Mouse (Mus musculus): ENCODE data around the gene Gpr84. TPM values are rescaled to one million over a fixed set of nuclear protein-coding genes. Genes with fewer than 3 reads are reported as not detected.

The Gpr84 gene
- polyA plus RNA-seq, 1 experiment = not detected

DNA sequence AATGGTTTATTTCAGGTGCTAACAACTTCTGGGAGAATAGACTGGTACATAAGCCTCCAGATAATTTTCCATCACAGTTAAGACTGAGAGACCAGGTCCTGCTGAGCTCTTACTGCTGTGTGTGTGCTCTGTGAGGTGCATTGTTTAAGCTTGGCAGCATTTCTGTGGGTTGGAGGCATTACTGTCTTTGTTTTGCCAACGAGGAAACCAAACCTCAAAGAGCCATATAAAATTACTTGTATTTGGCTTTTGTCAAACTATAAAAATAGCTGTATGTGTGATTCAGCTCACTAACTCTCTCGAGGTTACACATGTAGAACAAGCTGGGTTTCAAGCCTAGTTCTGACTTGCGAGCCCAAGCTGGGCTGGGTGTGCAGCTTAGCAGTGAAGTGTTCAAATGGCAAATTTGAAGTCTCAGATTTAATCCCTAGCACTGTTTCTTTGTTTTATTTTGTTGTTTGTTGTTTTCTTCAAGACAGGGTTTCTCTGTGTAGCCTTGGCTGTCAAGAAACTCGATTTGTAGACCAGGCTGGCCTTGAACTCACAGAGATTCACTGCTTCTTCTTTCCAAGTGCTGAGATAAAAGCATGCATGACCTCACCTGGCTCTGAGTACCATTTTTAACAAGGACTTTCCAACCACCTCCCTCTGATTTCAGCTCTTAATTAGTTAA lies 17.6 kb downstream of the Gpr84 start:
- TF ChIP-seq POLR2A (IDR thresholded peaks at IDR 0.05; ENCODE audit: insufficient read depth, low read length) = no peak
- no peak for TF ChIP-seq CTCF (IDR thresholded peaks at IDR 0.05; ENCODE audit: low read depth, low read length)
- no peak for TF ChIP-seq EP300 (IDR thresholded peaks at IDR 0.05; ENCODE audit: insufficient read depth, low read depth, low read length)
- Histone ChIP-seq H3K9ac (ENCODE audit: low read depth, poor library complexity, severe bottlenecking) (no peak overlapping the region), H3K9me3 (replicated peaks; ENCODE audit: control insufficient read depth, insufficient read depth, low read length, poor library complexity, severe bottlenecking) (no peaks in the 10 kb centered on the region), H3K4me3 (ENCODE audit: low read depth, low read length) (no peak overlapping the region), H3K36me3 (ENCODE audit: control insufficient read depth, insufficient read depth, low read length, poor library complexity, severe bottlenecking) (peaks cover 29% of the 10 kb centered on the region), H3K27me3 (ENCODE audit: control insufficient read depth, insufficient read depth, low read length, poor library complexity, severe bottlenecking) (no peaks in the 10 kb centered on the region), H3K4me1 (ENCODE audit: control insufficient read depth, insufficient read depth, low read length) (peaks cover 4% of the 10 kb centered on the region), H3K27ac (ENCODE audit: insufficient read depth, low read length) (no peak overlapping the region)

DNA sequence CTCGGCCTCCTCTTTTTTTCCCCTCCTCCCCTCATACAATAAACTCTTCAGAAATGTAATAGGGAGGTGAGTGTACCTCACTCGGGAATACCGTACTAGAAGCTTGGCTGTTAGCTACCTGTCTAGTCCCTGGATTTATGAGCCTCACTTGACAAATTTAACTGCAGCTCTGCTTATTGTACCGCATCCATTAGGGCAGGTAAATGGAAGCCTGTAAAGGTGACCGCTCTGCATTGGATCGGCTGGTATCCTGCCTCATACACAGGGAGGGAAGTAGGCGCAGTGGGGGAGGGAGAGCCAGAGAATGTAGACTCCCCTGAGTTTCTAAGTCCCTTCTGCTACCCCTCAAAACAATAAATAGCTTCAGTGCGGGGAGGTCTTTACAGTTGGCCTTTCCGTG lies 19.6 kb downstream of the Gpr84 start:
- no peak overlapping the region for H3K27ac ChIP-seq (ENCODE audit: insufficient read depth, low read length)
- H3K9ac ChIP-seq (ENCODE audit: low read depth, poor library complexity, severe bottlenecking) = no peak overlapping the region
- H3K36me3 ChIP-seq (ENCODE audit: control insufficient read depth, insufficient read depth, low read length, poor library complexity, severe bottlenecking) = peaks cover 26% of the 10 kb centered on the region
- no peak for TF ChIP-seq EP300 (IDR thresholded peaks at IDR 0.05; ENCODE audit: insufficient read depth, low read depth, low read length)
- no peak for TF ChIP-seq CTCF (IDR thresholded peaks at IDR 0.05; ENCODE audit: low read depth, low read length)
- H3K4me3 ChIP-seq (ENCODE audit: low read depth, low read length) = no peak overlapping the region
- peaks cover 4% of the 10 kb centered on the region for H3K4me1 ChIP-seq (ENCODE audit: control insufficient read depth, insufficient read depth, low read length)
- no peaks in the 10 kb centered on the region for H3K9me3 ChIP-seq (replicated peaks; ENCODE audit: control insufficient read depth, insufficient read depth, low read length, poor library complexity, severe bottlenecking)
- H3K27me3 ChIP-seq (ENCODE audit: control insufficient read depth, insufficient read depth, low read length, poor library complexity, severe bottlenecking) = no peaks in the 10 kb centered on the region

GRCm38 (mm10) chr15:103290417-103290816 lies 20.0 kb downstream of the Gpr84 start:
- no peak for TF ChIP-seq POLR2A (IDR thresholded peaks at IDR 0.05; ENCODE audit: insufficient read depth, low read length)
- TF ChIP-seq EP300 (IDR thresholded peaks at IDR 0.05; ENCODE audit: insufficient read depth, low read depth, low read length) = no peak
- no peak for TF ChIP-seq CTCF (IDR thresholded peaks at IDR 0.05; ENCODE audit: low read depth, low read length)
- no peaks in the 10 kb centered on the region for H3K9me3 ChIP-seq (replicated peaks; ENCODE audit: control insufficient read depth, insufficient read depth, low read length, poor library complexity, severe bottlenecking)
- H3K4me3 ChIP-seq (ENCODE audit: low read depth, low read length) = no peak overlapping the region
- no peak overlapping the region for H3K27ac ChIP-seq (ENCODE audit: insufficient read depth, low read length)
- no peaks in the 10 kb centered on the region for H3K27me3 ChIP-seq (ENCODE audit: control insufficient read depth, insufficient read depth, low read length, poor library complexity, severe bottlenecking)
- H3K4me1 ChIP-seq (ENCODE audit: control insufficient read depth, insufficient read depth, low read length) = peaks cover under 1% of the 10 kb centered on the region
- peaks cover 26% of the 10 kb centered on the region for H3K36me3 ChIP-seq (ENCODE audit: control insufficient read depth, insufficient read depth, low read length, poor library complexity, severe bottlenecking)
- H3K9ac ChIP-seq (ENCODE audit: low read depth, poor library complexity, severe bottlenecking) = no peak overlapping the region

GRCm38 (mm10) chr15:103289600-103289999 lies 20.8 kb downstream of the Gpr84 start:
- Histone ChIP-seq H3K9ac (ENCODE audit: low read depth, poor library complexity, severe bottlenecking) (no peak overlapping the region), H3K9me3 (replicated peaks; ENCODE audit: control insufficient read depth, insufficient read depth, low read length, poor library complexity, severe bottlenecking) (no peaks in the 10 kb centered on the region), H3K4me1 (ENCODE audit: control insufficient read depth, insufficient read depth, low read length) (no peaks in the 10 kb centered on the region), H3K36me3 (ENCODE audit: control insufficient read depth, insufficient read depth, low read length, poor library complexity, severe bottlenecking) (peaks cover 26% of the 10 kb centered on the region), H3K27me3 (ENCODE audit: control insufficient read depth, insufficient read depth, low read length, poor library complexity, severe bottlenecking) (no peaks in the 10 kb centered on the region), H3K4me3 (ENCODE audit: low read depth, low read length) (no peak overlapping the region), H3K27ac (ENCODE audit: insufficient read depth, low read length) (no peak overlapping the region)
- TF ChIP-seq EP300 (IDR thresholded peaks at IDR 0.05; ENCODE audit: insufficient read depth, low read depth, low read length) (no peak), POLR2A (IDR thresholded peaks at IDR 0.05; ENCODE audit: insufficient read depth, low read length) (no peak), CTCF (IDR thresholded peaks at IDR 0.05; ENCODE audit: low read depth, low read length) (no peak)

- Histone ChIP-seq H3K27me3 (ENCODE audit: control insufficient read depth, insufficient read depth, low read length, poor library complexity, severe bottlenecking) (no peaks in the 10 kb centered on the region), H3K9me3 (replicated peaks; ENCODE audit: control insufficient read depth, insufficient read depth, low read length, poor library complexity, severe bottlenecking) (no peaks in the 10 kb centered on the region), H3K27ac (ENCODE audit: insufficient read depth, low read length) (no peak overlapping the region), H3K4me1 (ENCODE audit: control insufficient read depth, insufficient read depth, low read length) (no peaks in the 10 kb centered on the region), H3K36me3 (ENCODE audit: control insufficient read depth, insufficient read depth, low read length, poor library complexity, severe bottlenecking) (peaks cover 7% of the 10 kb centered on the region), H3K4me3 (ENCODE audit: low read depth, low read length) (no peak overlapping the region), H3K9ac (ENCODE audit: low read depth, poor library complexity, severe bottlenecking) (no peak overlapping the region)
- TF ChIP-seq CTCF (IDR thresholded peaks at IDR 0.05; ENCODE audit: low read depth, low read length) (no peak), POLR2A (IDR thresholded peaks at IDR 0.05; ENCODE audit: insufficient read depth, low read length) (no peak), EP300 (IDR thresholded peaks at IDR 0.05; ENCODE audit: insufficient read depth, low read depth, low read length) (no peak)
These were observed 24.5 kb downstream of the Gpr84 start for GRCm38 (mm10) chr15:103285778-103286417.

- H3K4me1 ChIP-seq (ENCODE audit: control insufficient read depth, insufficient read depth, low read length) = no peaks in the 10 kb centered on the region
- no peak for TF ChIP-seq POLR2A (IDR thresholded peaks at IDR 0.05; ENCODE audit: insufficient read depth, low read length)
- TF ChIP-seq EP300 (IDR thresholded peaks at IDR 0.05; ENCODE audit: insufficient read depth, low read depth, low read length) = no peak
- no peak for TF ChIP-seq CTCF (IDR thresholded peaks at IDR 0.05; ENCODE audit: low read depth, low read length)
- no peak overlapping the region for H3K4me3 ChIP-seq (ENCODE audit: low read depth, low read length)
- H3K27ac ChIP-seq (ENCODE audit: insufficient read depth, low read length) = no peak overlapping the region
- peaks cover 3% of the 10 kb centered on the region; the same call in 1 of the 2 replicates for H3K36me3 ChIP-seq (ENCODE audit: control insufficient read depth, insufficient read depth, low read length, poor library complexity, severe bottlenecking)
- no peaks in the 10 kb centered on the region for H3K9me3 ChIP-seq (replicated peaks; ENCODE audit: control insufficient read depth, insufficient read depth, low read length, poor library complexity, severe bottlenecking)
- no peak overlapping the region for H3K9ac ChIP-seq (ENCODE audit: low read depth, poor library complexity, severe bottlenecking)
- no peaks in the 10 kb centered on the region for H3K27me3 ChIP-seq (ENCODE audit: control insufficient read depth, insufficient read depth, low read length, poor library complexity, severe bottlenecking)
These were observed 25.8 kb downstream of the Gpr84 start for GRCm38 (mm10) chr15:103284647-103285046.
